25 mouse cellular contexts compared by ENCODE assay signal in the genomic region with DNA sequence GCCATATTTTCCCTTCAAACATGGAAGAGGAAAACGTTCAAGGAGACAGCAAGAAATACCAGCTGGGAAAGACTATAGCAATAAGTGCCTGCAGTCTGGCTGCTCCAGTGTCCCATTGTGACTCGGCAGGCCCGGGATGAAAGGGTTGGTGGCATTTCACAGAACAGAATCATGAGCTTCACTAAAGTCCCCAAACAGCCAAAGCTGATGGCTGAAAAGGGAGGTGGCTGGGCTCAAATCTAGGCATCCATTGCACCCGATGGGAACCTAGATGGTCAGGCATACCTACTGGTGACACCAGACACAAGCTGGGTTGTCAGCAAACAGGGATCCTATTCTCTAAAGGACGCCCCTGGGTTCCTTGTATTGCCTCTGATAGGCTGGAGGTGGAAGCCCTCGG. TPM values are rescaled to one million over a fixed set of nuclear protein-coding genes. Genes with fewer than 3 reads are reported as not detected.
"Had no signal": no experiment of that assay in that cellular context is flagged by ENCODE, and none has a peak within 500 bp of the region (broad histone marks: within the 10 kb centered on the region; RNA-seq: fewer than 3 reads in every experiment).

No protein-coding gene starts in this region.

- H3K9ac ChIP-seq: limb, embryonic 13.5 days; liver, embryonic 12.5 days; liver, embryonic 15.5 days; midbrain, embryonic 15.5 days; neural tube, embryonic 12.5 days; neural tube, embryonic 15.5 days; stomach, embryonic 15.5 days had no signal

- H3K4me1 ChIP-seq: liver, embryonic 15.5 days had no signal

- H3K27me3 ChIP-seq: limb, embryonic 13.5 days; liver, embryonic 12.5 days; liver, embryonic 15.5 days; midbrain, embryonic 15.5 days; neural tube, embryonic 12.5 days; neural tube, embryonic 15.5 days; stomach, embryonic 15.5 days had no signal

- H3K4me3 ChIP-seq: limb, embryonic 10.5 days; limb, embryonic 13.5 days; liver, embryonic 12.5 days; liver, embryonic 15.5 days; midbrain, embryonic 10.5 days; midbrain, embryonic 15.5 days; neural tube, embryonic 12.5 days; neural tube, embryonic 15.5 days; stomach, embryonic 15.5 days had no signal

- H3K36me3 ChIP-seq: limb, embryonic 13.5 days; liver, embryonic 15.5 days; midbrain, embryonic 10.5 days; midbrain, embryonic 15.5 days; neural tube, embryonic 12.5 days; neural tube, embryonic 15.5 days; stomach, embryonic 15.5 days had no signal

- DNase-seq: kidney, adult 9 months; kidney, postnatal 10 days; kidney, postnatal 36 days; liver; lung, postnatal 10 days; right cerebral cortex, adult 18-20 months; right cerebral cortex, postnatal 14 days; right cerebral cortex, postnatal 4 days; spleen, adult 18-20 months; thymus, postnatal 25 days had no signal

- ATAC-seq: midbrain, embryonic 15.5 days had no signal

- H3K9me3 ChIP-seq: limb, embryonic 10.5 days; liver, embryonic 15.5 days; midbrain, embryonic 10.5 days; midbrain, embryonic 15.5 days; neural tube, embryonic 15.5 days; stomach, embryonic 15.5 days had no signal

- H3K4me2 ChIP-seq: limb, embryonic 13.5 days; liver, embryonic 12.5 days; liver, embryonic 15.5 days; midbrain, embryonic 15.5 days; neural tube, embryonic 12.5 days; neural tube, embryonic 15.5 days; stomach, embryonic 15.5 days had no signal

- H3K27ac ChIP-seq: limb, embryonic 10.5 days; limb, embryonic 13.5 days; liver, embryonic 12.5 days; liver, embryonic 15.5 days; midbrain, embryonic 10.5 days; midbrain, embryonic 15.5 days; neural tube, embryonic 12.5 days; neural tube, embryonic 15.5 days; stomach, embryonic 15.5 days had no signal

RNA-seq across cellular contexts. Expression of a gene that starts 0.4 kb away (rescaled TPM):
- total RNA-seq: layer of hippocampus, adult 18-20 months; layer of hippocampus, postnatal 25 days; left cerebral cortex, adult 18-20 months; left cerebral cortex, postnatal 25 days; megakaryocyte progenitor cell, adult 5-6 weeks had no signal
- polyA plus RNA-seq: limb, embryonic 10.5 days; limb, embryonic 13.5 days; liver, embryonic 12.5 days; liver, embryonic 15.5 days; midbrain, embryonic 10.5 days; midbrain, embryonic 15.5 days; neural tube, embryonic 12.5 days; neural tube, embryonic 15.5 days; thymus, postnatal 0 days had no signal

RNA-seq across cellular contexts. Expression of a gene that starts 20.8 kb away (rescaled TPM):
- total RNA-seq: layer of hippocampus, adult 18-20 months; layer of hippocampus, postnatal 25 days; left cerebral cortex, adult 18-20 months; left cerebral cortex, postnatal 25 days; megakaryocyte progenitor cell, adult 5-6 weeks had no signal
- polyA plus RNA-seq: limb, embryonic 10.5 days; limb, embryonic 13.5 days; midbrain, embryonic 10.5 days; midbrain, embryonic 15.5 days; neural tube, embryonic 12.5 days; neural tube, embryonic 15.5 days had no signal
